16 mouse cellular contexts compared by ENCODE assay signal in genomic region chr4:44816584-44816983, GRCm38 (mm10).
"Had no signal": no experiment of that assay in that cellular context is flagged by ENCODE, and none has a peak within 500 bp of the region (broad histone marks: within the 10 kb centered on the region; RNA-seq: fewer than 3 reads in every experiment).

No protein-coding gene starts in this region.

- H3K27ac ChIP-seq: layer of hippocampus, adult 2 months; limb, embryonic 10.5 days; liver, embryonic 15.5 days; midbrain, embryonic 12.5 days; neural tube, embryonic 15.5 days had no signal

- H3K4me3 ChIP-seq: layer of hippocampus, adult 2 months; limb, embryonic 10.5 days; liver, embryonic 15.5 days; megakaryocyte, embryonic 14.5 days; midbrain, embryonic 12.5 days; myocyte; neural tube, embryonic 15.5 days had no signal

- DNase-seq: kidney, adult 9 months; kidney, postnatal 10 days; kidney, postnatal 4 days; lung, adult 2 months; lung, postnatal 36 days; thymus, adult 18-20 months; thymus, postnatal 14 days had no signal

- H3K27me3 ChIP-seq: liver, embryonic 15.5 days; megakaryocyte, embryonic 14.5 days; neural tube, embryonic 15.5 days had no signal

- H3K36me3 ChIP-seq: limb, embryonic 10.5 days; liver, embryonic 15.5 days; midbrain, embryonic 12.5 days; neural tube, embryonic 15.5 days had no signal

- ATAC-seq: intestine, postnatal 0 days; lung, postnatal 0 days had no signal

- H3K4me1 ChIP-seq: limb, embryonic 10.5 days; midbrain, embryonic 12.5 days; neural tube, embryonic 15.5 days had no signal
